Mouse (Mus musculus) intestine, embryonic 15.5 days (tissue): ENCODE measurements around the gene Tmem254b. TPM values are rescaled to one million over a fixed set of nuclear protein-coding genes. Genes with fewer than 3 reads are reported as not detected.
"Not testable (repeated sequence)": the region's sequence is repeated elsewhere in the genome, so short reads cannot be mapped to it uniquely, and the experiment has no call there.

Experiments used
- ATAC-seq: fragments of 200-750 bp; cut with Nextera tagmentation; 2 replicates; pipeline ENCODE4 v1.8.0; 2017; ENCODE audit warnings: moderate TSS enrichment, moderate library complexity
- H3K27ac ChIP-seq: fragments of 300-500 bp; sonication (generic); 2 replicates; pipeline ENCODE4 v1.5.1; 2015; ENCODE audit warnings: mild to moderate bottlenecking, inconsistent platforms
- H3K27me3 ChIP-seq: fragments of 300-500 bp; sonication (generic); replicated peaks from 2 replicates; pipeline ENCODE4 v1.6.1; 2015; ENCODE audit warnings: inconsistent platforms
- H3K36me3 ChIP-seq: fragments of 300-500 bp; sonication (generic); 2 replicates; pipeline ENCODE4 v1.6.1; 2015; ENCODE audit warnings: inconsistent platforms
- H3K4me1 ChIP-seq: fragments of 300-500 bp; sonication (generic); replicated peaks from 2 replicates; pipeline ENCODE4 v1.6.1; 2015; ENCODE audit warnings: inconsistent platforms
- H3K4me2 ChIP-seq: fragments of 300-500 bp; sonication (generic); replicated peaks from 2 replicates; pipeline ENCODE4 v1.6.1; 2015; ENCODE audit warnings: mild to moderate bottlenecking, inconsistent platforms
- H3K4me3 ChIP-seq: fragments of 300-500 bp; sonication (generic); replicated peaks from 2 replicates; pipeline ENCODE4 v1.5.1; 2015; ENCODE audit warnings: inconsistent platforms
- H3K9ac ChIP-seq: fragments of 300-500 bp; sonication (generic); 2 replicates; pipeline ENCODE4 v1.6.1; 2015; ENCODE audit warnings: inconsistent platforms
- H3K9me3 ChIP-seq: fragments of 300-500 bp; sonication (generic); 2 replicates; pipeline ENCODE4 v1.6.1; 2016; ENCODE audit warnings: inconsistent platforms
- WGBS: fragments of 180-500 bp; shearing (Covaris S2); methylation state at CpG from one replicate; pipeline ENCODE4 v1.1.7; 2015; 5-methylcytosine and 5-hydroxymethylcytosine counted together
- polyA plus RNA-seq: library from polyadenylated mRNA; unstranded; fragments of >200 nt; fragmentation: Nextera tagmentation; extraction: Ambion mirVana; gene quantifications from 2 replicates; pipeline ENCODE4 v1.2.1, GENCODE M21; 2015

Tmem254b gene
- polyA plus RNA-seq, 1 experiment from 2014 or later: 65.5 TPM

DNA sequence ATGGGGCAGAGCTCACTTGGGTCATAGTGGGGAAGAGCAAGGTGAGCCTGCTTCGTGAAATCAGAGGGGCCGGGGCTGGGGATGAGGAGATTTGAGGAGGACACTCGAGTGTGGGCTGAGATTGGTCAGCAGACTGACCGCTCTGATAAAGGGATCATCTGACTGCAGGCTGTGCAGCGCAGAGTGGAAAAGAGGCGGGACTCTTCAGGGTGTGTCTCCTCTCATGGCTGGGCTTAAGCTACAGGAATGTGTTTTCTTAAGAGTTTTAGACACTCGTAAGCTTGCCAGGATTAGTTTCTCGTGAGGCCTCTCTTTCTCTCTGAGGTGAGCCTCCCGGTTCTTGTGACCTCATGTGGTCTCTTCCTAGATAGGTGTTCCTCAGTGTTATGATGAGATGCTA lies 45.7 kb downstream of the Tmem254b start:
- not testable (repeated sequence) for H3K4me3 ChIP-seq, ATAC-seq, H3K27ac ChIP-seq, H3K4me1 ChIP-seq, H3K27me3 ChIP-seq, H3K9me3 ChIP-seq, H3K36me3 ChIP-seq, H3K4me2 ChIP-seq, H3K9ac ChIP-seq
- WGBS: no CpG with 5 or more reads among the region's 9 CpGs

DNA sequence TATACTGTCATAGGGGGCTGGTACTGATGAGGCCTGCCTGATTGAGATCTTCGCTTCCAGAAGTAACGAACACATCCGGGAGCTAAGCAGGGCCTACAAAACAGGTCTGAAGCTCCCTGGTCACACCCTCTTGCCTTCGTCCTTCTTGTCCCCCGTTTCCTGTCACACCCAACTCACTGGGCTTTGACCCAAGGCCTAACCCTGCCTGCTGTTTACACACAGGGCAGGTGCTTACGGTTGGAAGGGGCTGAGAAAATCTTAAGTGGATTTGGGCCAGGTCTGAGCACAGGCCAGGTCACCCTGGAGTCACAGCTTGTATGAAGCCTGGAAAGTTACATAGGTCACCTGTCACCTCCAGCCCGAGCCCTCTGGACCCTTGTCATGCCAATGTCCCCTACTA lies 50.8 kb downstream of the Tmem254b start:
- H3K27me3 ChIP-seq, H3K36me3 ChIP-seq, ATAC-seq, H3K4me3 ChIP-seq, H3K27ac ChIP-seq, H3K4me2 ChIP-seq, H3K4me1 ChIP-seq, H3K9ac ChIP-seq, H3K9me3 ChIP-seq: not testable (repeated sequence)
- no CpG with 5 or more reads among the region's 7 CpGs for WGBS

Other genes with a start within 250 kb of the Tmem254b start
- gene Duxbl1, start 228.5 kb downstream of the Tmem254b start, polyA plus RNA-seq: 0.84 and 1.4 TPM in 2 replicates
- 22.4 and 24.3 TPM in 2 replicates for gene Gm9780, start 164.3 kb downstream of the Tmem254b start, polyA plus RNA-seq
- 47.1 and 59.1 TPM in 2 replicates for gene Tmem254c, start 139.7 kb downstream of the Tmem254b start, polyA plus RNA-seq
- not detected in 2 replicates for gene Cphx2, start 125.5 kb downstream of the Tmem254b start, polyA plus RNA-seq
- 0.29 TPM in 1 of 2 replicates, not detected in the other for gene Cphx3, start 124.7 kb downstream of the Tmem254b start, polyA plus RNA-seq
- gene Duxbl2, start 88.7 kb downstream of the Tmem254b start, polyA plus RNA-seq: 0.67 and 0.75 TPM in 2 replicates
- gene Plac9b, start 24.6 kb downstream of the Tmem254b start, polyA plus RNA-seq: 21.9 and 31.3 TPM in 2 replicates
- 0.47 and 0.74 TPM in 2 replicates for gene Duxbl3, start 50.9 kb upstream of the Tmem254b start, polyA plus RNA-seq